In the genomic region with DNA sequence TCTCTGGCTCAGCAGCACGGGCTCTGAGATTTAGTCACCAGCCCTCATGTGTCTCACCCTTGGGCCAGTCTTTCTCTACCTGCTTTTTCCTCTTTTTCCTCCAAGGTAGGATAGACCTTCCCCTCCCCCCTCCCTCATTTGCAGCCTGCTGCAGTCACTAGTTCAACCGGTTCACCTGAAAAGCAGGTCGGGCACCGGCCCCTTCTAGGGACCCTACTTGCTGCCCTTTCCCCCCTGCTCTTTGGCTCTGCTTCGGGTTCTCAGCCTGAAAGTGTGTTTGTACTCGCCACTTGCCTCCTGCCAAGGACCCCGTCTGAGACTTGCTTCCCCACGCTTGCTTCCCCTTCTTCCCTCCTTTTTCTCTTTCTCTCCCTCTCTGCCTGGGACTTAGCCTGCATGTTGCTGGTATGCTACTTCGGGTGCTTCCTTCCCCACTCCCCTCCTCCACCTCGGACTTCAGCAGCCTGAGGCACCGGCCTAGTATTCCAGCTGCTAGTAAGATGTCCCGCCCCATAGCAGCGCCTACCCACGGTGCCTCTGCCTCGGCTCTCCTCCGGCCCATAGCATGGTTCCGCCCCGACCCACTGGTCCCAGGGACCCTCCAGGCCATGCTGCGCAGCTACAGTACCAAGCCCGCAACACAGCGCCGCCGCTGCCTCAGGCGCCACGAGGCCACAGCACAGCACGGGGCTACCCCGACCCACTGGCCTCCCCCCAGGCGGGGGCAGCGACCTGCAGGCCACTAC, we compare ENCODE assay signal across 8 mouse cellular contexts. TPM values are rescaled to one million over a fixed set of nuclear protein-coding genes. Genes with fewer than 3 reads are reported as not detected.
DNase-seq lines count a peak whose midpoint lies in the region; ATAC-seq and TF ChIP-seq lines count a peak whose summit lies in the region.
"Had no signal": no experiment of that assay in that cellular context is flagged by ENCODE, and none has a peak within 500 bp of the region (broad histone marks: within the 10 kb centered on the region; RNA-seq: fewer than 3 reads in every experiment).

No protein-coding gene starts in this region.

- H3K36me3 ChIP-seq in thymus, adult 2 months (ENCODE audit: control insufficient read depth, insufficient read depth, low read length) = no peaks in the 10 kb centered on the region
- no peaks in the 10 kb centered on the region for H3K36me3 ChIP-seq in embryonic facial prominence, embryonic 12.5 days
- no peaks in the 10 kb centered on the region for H3K36me3 ChIP-seq in limb, embryonic 10.5 days
- no peaks in the 10 kb centered on the region for H3K36me3 ChIP-seq in midbrain, embryonic 11.5 days (ENCODE audit: control insufficient read depth, insufficient read depth, low read length)

- no peak overlapping the region for H3K27ac ChIP-seq in thymus, adult 2 months (ENCODE audit: control insufficient read depth, insufficient read depth, low read length)
- H3K27ac ChIP-seq in embryonic facial prominence, embryonic 12.5 days = no peak overlapping the region
- H3K27ac ChIP-seq in limb, embryonic 10.5 days = peak overlapping the region; percentile 85
- H3K27ac ChIP-seq in midbrain, embryonic 11.5 days (ENCODE audit: low read depth, low read length) = no peak overlapping the region

- H3K27me3 ChIP-seq in thymus, adult 2 months (ENCODE audit: control insufficient read depth, insufficient read depth, low read length) = no peaks in the 10 kb centered on the region
- peaks cover 13% of the 10 kb centered on the region; the same call in 1 of the 2 replicates for H3K27me3 ChIP-seq in embryonic facial prominence, embryonic 12.5 days
- peaks cover 84% of the 10 kb centered on the region for H3K27me3 ChIP-seq in limb, embryonic 10.5 days (ENCODE audit: low read depth, poor library complexity, severe bottlenecking)
- H3K27me3 ChIP-seq in midbrain, embryonic 11.5 days (ENCODE audit: control insufficient read depth, insufficient read depth, low read length) = no peaks in the 10 kb centered on the region

- DNase-seq in thymus, adult 2 months = peak; percentile 1
- DNase-seq in thymus, adult 18-20 months = no peak
- DNase-seq in heart, postnatal 14 days = peak; percentile 14 to 28
- peak; percentile 54 for DNase-seq in limb, embryonic 10.5 days (ENCODE audit: low spot score)
- DNase-seq in midbrain, embryonic 11.5 days (ENCODE audit: low spot score, missing footprints) = peak; percentile 90
- DNase-seq in testis, postnatal 10 days (ENCODE audit: low spot score) = peak; percentile 61

- H3K4me3 ChIP-seq in thymus, adult 2 months (ENCODE audit: control insufficient read depth, insufficient read depth, low read length) = peak overlapping the region; percentile 30
- H3K4me3 ChIP-seq in embryonic facial prominence, embryonic 12.5 days = peak overlapping the region; percentile 20
- H3K4me3 ChIP-seq in limb, embryonic 10.5 days = peak overlapping the region; percentile 42
- H3K4me3 ChIP-seq in midbrain, embryonic 11.5 days (ENCODE audit: low read depth, low read length) = peak overlapping the region; percentile 27
- H3K4me3 ChIP-seq: megakaryocyte, embryonic 14.5 days had no signal

- peaks cover 5% of the 10 kb centered on the region; the same call in 1 of the 2 replicates for H3K4me1 ChIP-seq in thymus, adult 2 months (replicated peaks; ENCODE audit: control insufficient read depth, insufficient read depth, low read length)
- no peaks in the 10 kb centered on the region for H3K4me1 ChIP-seq in embryonic facial prominence, embryonic 12.5 days
- H3K4me1 ChIP-seq in limb, embryonic 10.5 days = peaks cover 9% of the 10 kb centered on the region; the same call in 1 of the 2 replicates
- no peaks in the 10 kb centered on the region for H3K4me1 ChIP-seq in midbrain, embryonic 11.5 days (ENCODE audit: control insufficient read depth, insufficient read depth, low read length)

- TF ChIP-seq CTCF in thymus, adult 2 months (IDR thresholded peaks at IDR 0.05; ENCODE audit: borderline replicate concordance, control insufficient read depth, extremely low read depth, insufficient read depth, low read length, poor library complexity) = no peak

- ATAC-seq in embryonic facial prominence, embryonic 12.5 days (ENCODE audit: insufficient number of reproducible peaks, insufficient read depth, low FRiP score, low TSS enrichment) = peak; percentile 52; the same call in 1 of the 2 replicates
- peak; percentile 85 for ATAC-seq in midbrain, embryonic 11.5 days (ENCODE audit: low FRiP score)

- TF ChIP-seq POLR2A in thymus, adult 2 months (IDR thresholded peaks at IDR 0.05; ENCODE audit: control insufficient read depth, extremely low read depth, insufficient read depth, low read length, poor library complexity) = no peak

- intact Hi-C loops in heart, postnatal 14 days (cut with DNase I) = no loop called here

- whole genome bisulfite sequencing in thymus, adult 2 months = 21% methylated on average over 29 of the region's 29 CpGs
- WGBS in embryonic facial prominence, embryonic 12.5 days = 17% methylated on average over 29 of the region's 29 CpGs
- WGBS in limb, embryonic 10.5 days = 10% methylated on average over 29 of the region's 29 CpGs
- 20% methylated on average over 29 of the region's 29 CpGs for WGBS in midbrain, embryonic 11.5 days

- H3K4me2 ChIP-seq in embryonic facial prominence, embryonic 12.5 days (replicated peaks) = peak overlapping the region; percentile 46
- peak overlapping the region; percentile 45 for H3K4me2 ChIP-seq in midbrain, embryonic 11.5 days

- H3K9me3 ChIP-seq in embryonic facial prominence, embryonic 12.5 days = no peaks in the 10 kb centered on the region
- no peaks in the 10 kb centered on the region for H3K9me3 ChIP-seq in limb, embryonic 10.5 days (replicated peaks)
- no peaks in the 10 kb centered on the region for H3K9me3 ChIP-seq in midbrain, embryonic 11.5 days (ENCODE audit: control insufficient read depth, low read length)
- H3K9me3 ChIP-seq: megakaryocyte, embryonic 14.5 days had no signal

- peak overlapping the region; percentile 49 for H3K9ac ChIP-seq in embryonic facial prominence, embryonic 12.5 days
- peak overlapping the region; percentile 57; the same call in 1 of the 2 replicates for H3K9ac ChIP-seq in midbrain, embryonic 11.5 days (ENCODE audit: low read length)

RNA-seq across cellular contexts. Expression of a gene that starts 36.2 kb away (rescaled TPM):
- 0.10 and 0.19 TPM in 2 replicates for polyA plus RNA-seq in thymus, adult 2 months (2012; rRNA removed)
- 11.7 and 15.2 TPM in 2 replicates for polyA plus RNA-seq in embryonic facial prominence, embryonic 12.5 days (2016; fragmentation: Nextera tagmentation; extraction: Ambion mirVana)
- total RNA-seq in heart, postnatal 14 days (2021) = 1 to 10 TPM; 1.4 to 1.9 TPM
- polyA plus RNA-seq in limb, embryonic 10.5 days (2016; fragmentation: Nextera tagmentation; extraction: Ambion mirVana) = 3.9 and 6.1 TPM in 2 replicates
- polyA plus RNA-seq in midbrain, embryonic 11.5 days (2014; fragmentation: Nextera tagmentation; extraction: Ambion mirVana) = 10.1 and 10.5 TPM in 2 replicates

Comparison
In these comparisons a context has a peak if more than half of its experiments do, and no peak if none do; other contexts are left out.
1. DNase-seq: peak in thymus, adult 2 months (single experiment), heart, postnatal 14 days (2 of 2), limb, embryonic 10.5 days (single experiment), midbrain, embryonic 11.5 days (single experiment) and testis, postnatal 10 days (single experiment); none in thymus, adult 18-20 months (0 of 2).
2. Peak in every context shown above with its lines, with median percentiles within 50 percentile points of each other: H3K4me3 ChIP-seq.